8 mouse cellular contexts compared by ENCODE assay signal in genomic region chr6:89006997-89007396, GRCm38 (mm10).
A peak's percentile ranks its signal among the peaks of the same experiment; 100 is the strongest.
DNase-seq lines count a peak whose midpoint lies in the region; TF ChIP-seq lines count a peak whose summit lies in the region.
"Had no signal": no experiment of that assay in that cellular context is flagged by ENCODE, and none has a peak within 500 bp of the region (broad histone marks: within the 10 kb centered on the region; RNA-seq: fewer than 3 reads in every experiment).

No protein-coding gene starts in this region.

- H3K9me3 ChIP-seq in E14TG2a.4 (ENCODE audit: low read length) = no peaks in the 10 kb centered on the region
- no peaks in the 10 kb centered on the region for H3K9me3 ChIP-seq in forebrain, embryonic 10.5 days

- H3K27me3 ChIP-seq in E14TG2a.4 (ENCODE audit: insufficient read depth, low read length) = peaks cover 21% of the 10 kb centered on the region
- H3K27me3 ChIP-seq in forebrain, embryonic 10.5 days (ENCODE audit: poor library complexity, severe bottlenecking) = peaks cover 79% of the 10 kb centered on the region

- intact Hi-C loops in gastrocnemius, postnatal 36 days (cut with DNase I) = loop anchor here (5.0 kb wide), 1 partner anchor 75 kb away; no protein-coding TSS in a partner anchor

- no peaks in the 10 kb centered on the region for H3K36me3 ChIP-seq in E14TG2a.4 (ENCODE audit: insufficient read depth, low read length)
- no peaks in the 10 kb centered on the region for H3K36me3 ChIP-seq in forebrain, embryonic 10.5 days (replicated peaks)

- peaks cover 56% of the 10 kb centered on the region for H3K4me1 ChIP-seq in E14TG2a.4 (replicated peaks; ENCODE audit: low read depth, low read length)
- H3K4me1 ChIP-seq in forebrain, embryonic 10.5 days = peaks cover 71% of the 10 kb centered on the region

- 30% methylated on average over 17 of the region's 17 CpGs for WGBS in forebrain, embryonic 10.5 days

- peak overlapping the region; percentile 76 for H3K27ac ChIP-seq in forebrain, embryonic 10.5 days

- peak; percentile 23 for DNase-seq in CD4-positive, CD25-positive, alpha-beta regulatory T cell, adult 2 months (ENCODE audit: low read depth, low spot score)
- no peak for DNase-seq in forebrain, embryonic 10.5 days (ENCODE audit: extremely low spot score, low spot score)
- peak; percentile 36 for DNase-seq in mesoderm, embryonic 11.5 days (ENCODE audit: low read depth, low spot score)
- DNase-seq in Muller cell, postnatal 12 days (ENCODE audit: inconsistent ontology term) = no peak
- no peak for DNase-seq in gastrocnemius, postnatal 36 days
- DNase-seq in left cerebral cortex, adult 9 months (ENCODE audit: low spot score in 2 of 2) = no peak
- DNase-seq: cerebellum, adult 9-11 months had no signal

- H3K4me3 ChIP-seq in E14TG2a.4 (replicated peaks; ENCODE audit: low read length) = peak overlapping the region; percentile 29; the same call in 1 of the 2 replicates
- H3K4me3 ChIP-seq in forebrain, embryonic 10.5 days = peak overlapping the region; percentile 27

- no peak for TF ChIP-seq CTCF in E14TG2a.4 (conservative IDR thresholded peaks at IDR 0.05; ENCODE audit: low read length)

Comparison
In these comparisons a context has a peak if more than half of its experiments do, and no peak if none do; other contexts are left out.
1. DNase-seq: peak in CD4-positive, CD25-positive, alpha-beta regulatory T cell, adult 2 months (single experiment) and mesoderm, embryonic 11.5 days (single experiment); none in forebrain, embryonic 10.5 days (single experiment), Muller cell, postnatal 12 days (single experiment), gastrocnemius, postnatal 36 days (0 of 2) and left cerebral cortex, adult 9 months (0 of 2).